Mouse (Mus musculus): ENCODE data around the gene Kif24.

Kif24 gene

GRCm38 (mm10) chr4:41406597-41406996, 58.1 kb downstream of the Kif24 start:
- no peak for DNase-seq (ENCODE audit: low read depth in 1 of 2, low spot score in 2 of 2)

GRCm38 (mm10) chr4:41401573-41401972, 63.1 kb downstream of the Kif24 start:
- DNase-seq (ENCODE audit: low read depth in 1 of 2, low spot score in 2 of 2), result no peak

- DNase-seq (ENCODE audit: low read depth in 1 of 2, low spot score in 2 of 2), result no peak
Observed at GRCm38 (mm10) chr4:41401167-41401566, 63.5 kb downstream of the Kif24 start.

DNA sequence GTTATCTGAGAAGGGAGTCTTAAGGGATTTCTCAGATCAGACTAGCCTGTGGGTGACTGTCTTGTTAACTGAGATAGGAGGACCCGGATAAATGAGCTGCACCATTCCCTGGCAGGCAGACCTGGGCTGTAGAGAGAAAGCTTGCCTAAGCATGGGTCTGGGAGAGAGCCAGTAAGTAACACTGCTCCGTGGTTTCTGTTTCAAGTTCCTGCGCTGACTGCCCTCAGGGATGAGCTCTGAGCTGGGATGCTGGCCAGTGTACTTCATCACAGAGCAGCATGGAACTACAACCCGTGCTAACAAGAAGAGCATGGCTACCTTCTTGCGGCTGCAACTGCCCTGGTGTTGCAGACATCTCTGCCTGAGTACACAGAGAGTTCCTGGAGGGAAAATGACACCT, 64.8 kb downstream of the Kif24 start:
- DNase-seq (ENCODE audit: low read depth in 1 of 2, low spot score in 2 of 2), result no peak

- no peak for DNase-seq (ENCODE audit: low read depth in 1 of 2, low spot score in 2 of 2)
Observed at GRCm38 (mm10) chr4:41398353-41398752, 66.3 kb downstream of the Kif24 start.

- no peak for DNase-seq (ENCODE audit: low read depth in 1 of 2, low spot score in 2 of 2)
Observed at GRCm38 (mm10) chr4:41394651-41395050, 70.0 kb downstream of the Kif24 start.

DNA sequence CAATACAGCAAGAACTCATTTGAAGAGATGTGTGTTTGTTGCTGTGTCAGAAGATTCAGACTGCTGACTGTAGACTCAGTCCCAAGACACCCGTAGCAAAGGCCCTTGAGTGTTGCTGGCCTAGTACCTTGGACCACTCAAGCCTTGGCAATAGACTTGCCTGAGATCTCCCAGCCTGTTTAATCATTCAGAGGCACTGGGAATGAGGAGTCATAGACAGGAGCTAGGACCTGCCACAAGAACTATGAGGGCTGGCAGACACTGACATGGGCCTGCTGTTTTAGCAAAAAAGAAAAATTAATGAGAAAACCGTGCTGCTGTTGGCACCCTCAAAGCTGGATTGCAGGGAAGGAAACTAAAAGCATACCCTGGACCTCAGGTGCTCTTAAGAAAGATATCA, 73.7 kb downstream of the Kif24 start:
- DNase-seq (ENCODE audit: low read depth in 1 of 2, low spot score in 2 of 2), result no peak

GRCm38 (mm10) chr4:41390122-41390521, 74.6 kb downstream of the Kif24 start:
- DNase-seq (ENCODE audit: low read depth in 1 of 2, low spot score in 2 of 2), result peak in 1 of 2 experiments; percentile 59

GRCm38 (mm10) chr4:41389240-41389639, 75.4 kb downstream of the Kif24 start:
- no peak for DNase-seq (ENCODE audit: low read depth in 1 of 2, low spot score in 2 of 2)

- no peak for DNase-seq (ENCODE audit: low read depth in 1 of 2, low spot score in 2 of 2)
Observed at GRCm38 (mm10) chr4:41388616-41389015, 76.1 kb downstream of the Kif24 start.

GRCm38 (mm10) chr4:41387755-41388469, 76.8 kb downstream of the Kif24 start:
- DNase-seq (ENCODE audit: low read depth in 1 of 2, low spot score in 2 of 2), result no peak

DNA sequence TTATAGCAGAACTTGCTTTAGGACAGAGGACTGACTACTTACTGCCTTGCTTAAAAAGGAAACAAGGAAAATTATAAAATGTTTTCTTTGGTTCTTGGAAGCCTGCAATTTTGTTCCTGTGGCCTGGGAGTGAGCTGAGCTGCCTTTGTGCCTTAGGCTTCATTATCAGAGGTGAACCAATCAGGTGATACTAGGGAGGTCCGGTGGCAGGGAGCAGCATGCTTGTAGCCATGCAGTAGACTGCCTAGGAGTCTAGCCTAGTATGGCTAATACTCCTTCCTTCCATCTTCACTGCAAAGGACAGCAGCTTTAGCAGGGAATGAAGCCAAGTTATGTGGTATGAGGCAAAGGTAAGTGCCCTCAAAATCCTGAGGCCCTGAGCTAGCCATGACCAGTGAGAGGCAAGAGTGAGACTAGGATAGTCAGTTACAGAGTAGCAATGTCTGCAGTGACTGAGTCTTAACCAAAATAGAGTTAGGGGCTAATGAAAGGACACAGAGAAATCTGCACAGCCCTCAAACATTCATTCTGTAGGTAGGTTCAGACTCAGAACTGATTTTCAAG, 78.2 kb downstream of the Kif24 start:
- DNase-seq (ENCODE audit: low read depth in 1 of 2, low spot score in 2 of 2), result no peak

- DNase-seq (ENCODE audit: low read depth in 1 of 2, low spot score in 2 of 2), result no peak
Observed at GRCm38 (mm10) chr4:41381213-41381950, 83.3 kb downstream of the Kif24 start.

DNA sequence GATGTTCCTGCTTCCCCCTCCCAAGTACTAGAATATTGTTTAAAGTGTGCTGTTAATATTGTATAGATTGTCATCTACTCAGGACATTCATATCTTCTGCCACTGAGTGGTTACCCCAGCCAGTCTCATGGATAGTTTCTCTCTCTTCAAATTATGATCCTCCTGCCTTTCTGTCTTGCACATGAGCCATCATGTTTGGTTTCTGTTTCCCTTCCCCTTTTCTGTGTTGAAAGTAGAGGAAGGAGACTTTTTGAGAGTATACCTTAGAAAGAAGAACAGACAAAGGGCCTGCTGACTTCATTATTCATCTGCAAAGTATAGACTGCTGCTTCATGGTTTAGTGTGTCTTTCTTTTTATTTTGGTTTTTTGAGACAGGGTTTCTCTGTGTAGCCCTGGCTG, 87.1 kb downstream of the Kif24 start:
- DNase-seq (ENCODE audit: low read depth in 1 of 2, low spot score in 2 of 2), result no peak

GRCm38 (mm10) chr4:41369702-41370437, 94.8 kb downstream of the Kif24 start:
- DNase-seq (ENCODE audit: low read depth in 1 of 2, low spot score in 2 of 2), result no peak

DNA sequence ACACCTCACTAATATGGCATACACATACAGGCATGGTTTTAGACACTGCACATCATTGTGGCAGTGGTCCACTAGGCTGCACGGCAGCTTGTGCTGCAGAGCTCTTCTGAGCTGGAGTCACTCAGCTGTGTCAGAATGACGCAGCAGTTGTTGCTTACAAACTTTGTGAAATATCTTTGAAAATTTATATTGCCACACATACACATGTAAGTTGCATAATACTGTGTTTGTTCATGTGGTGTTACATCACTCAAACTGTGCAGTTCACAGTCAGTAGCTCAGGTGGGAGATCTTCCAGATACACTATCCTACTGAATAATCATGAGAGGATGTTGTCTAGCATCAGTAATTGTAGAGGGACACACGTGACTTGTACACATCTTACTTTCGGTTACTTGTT, 96.5 kb downstream of the Kif24 start:
- peak; percentile 30 to 37 for DNase-seq (ENCODE audit: low read depth in 1 of 2, low spot score in 2 of 2)

DNA sequence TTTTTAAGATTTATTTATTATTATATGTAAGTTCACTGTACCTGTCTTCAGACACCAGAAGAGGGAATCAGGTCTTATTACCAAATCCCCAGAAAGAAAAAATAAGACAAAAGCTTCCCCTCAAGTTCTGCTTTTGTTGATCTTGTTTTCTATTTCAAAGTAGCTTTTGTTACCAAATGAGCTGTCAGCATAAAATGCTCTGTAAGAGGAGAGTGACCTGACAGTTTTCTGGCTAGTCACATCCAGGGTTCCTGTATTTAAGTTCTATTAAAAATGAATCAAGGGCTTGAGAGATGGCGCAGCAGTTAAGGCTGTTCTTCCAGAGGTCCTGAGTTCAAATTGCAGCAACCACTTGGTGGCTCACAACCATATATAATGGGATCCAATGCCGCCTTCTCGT, 103.6 kb downstream of the Kif24 start:
- DNase-seq (ENCODE audit: low read depth in 1 of 2, low spot score in 2 of 2), result no peak

- DNase-seq (ENCODE audit: low read depth in 1 of 2, low spot score in 2 of 2), result no peak
Observed at GRCm38 (mm10) chr4:41359358-41359757, 105.3 kb downstream of the Kif24 start.

- no peak for DNase-seq (ENCODE audit: low read depth in 1 of 2, low spot score in 2 of 2)
Observed at GRCm38 (mm10) chr4:41358669-41359068, 106.0 kb downstream of the Kif24 start.

DNA sequence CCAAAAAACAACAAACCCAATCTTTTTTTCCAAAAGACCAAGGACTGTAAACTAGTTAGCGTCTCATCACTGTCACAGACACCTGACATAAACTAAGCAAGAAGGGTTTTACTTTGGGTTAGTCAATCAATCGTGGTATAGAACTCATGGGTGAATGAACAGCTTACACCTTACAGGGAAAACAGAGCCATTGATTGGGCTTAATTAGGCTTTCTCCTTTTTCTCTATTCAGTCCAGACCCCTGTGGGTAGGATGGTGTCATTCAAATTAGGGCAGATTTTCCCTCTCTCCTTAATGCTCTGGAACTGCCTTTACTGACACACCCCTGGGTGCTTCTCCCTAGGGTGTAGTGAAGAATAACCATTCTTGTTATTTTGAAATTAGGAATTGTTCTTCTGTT, 107.5 kb downstream of the Kif24 start:
- DNase-seq (ENCODE audit: low read depth in 1 of 2, low spot score in 2 of 2), result no peak

- no peak for DNase-seq (ENCODE audit: low read depth in 1 of 2, low spot score in 2 of 2)
Observed at GRCm38 (mm10) chr4:41353265-41353664, 111.4 kb downstream of the Kif24 start.

GRCm38 (mm10) chr4:41352758-41353157, 111.9 kb downstream of the Kif24 start:
- DNase-seq (ENCODE audit: low read depth in 1 of 2, low spot score in 2 of 2), result no peak
